Mouse (Mus musculus) olfactory bulb, adult 2 months (tissue): ENCODE measurements at regions not wholly inside any gene's neighbourhood (a gene's known extent, or its start where the extent isn't known, plus 50 kb on each side); places are given as distances from the start of the nearest gene placed in this dataset.

Experiments used
- H3K27ac ChIP-seq: fragments of 200-500 bp; 2 replicates; pipeline ENCODE4 v1.5.1; 2012; ENCODE audit warnings: low read depth, low read length; ENCODE audit not compliant: insufficient read depth
- H3K4me1 ChIP-seq: fragments of 200-500 bp; 2 replicates; pipeline ENCODE4 v1.6.1; 2012; ENCODE audit warnings: low read length; ENCODE audit not compliant: control insufficient read depth, insufficient read depth
- H3K4me3 ChIP-seq: fragments of 200-500 bp; 2 replicates; pipeline ENCODE4 v1.5.1; 2012; ENCODE audit warnings: mild to moderate bottlenecking, low read depth, low read length, moderate library complexity; ENCODE audit not compliant: insufficient read depth
- CTCF ChIP-seq: fragments of 200-500 bp; IDR thresholded peaks from 2 replicates; pipeline ENCODE4 v1.5.1; 2012; ENCODE audit warnings: low read depth, mild to moderate bottlenecking, low read length, moderate library complexity; ENCODE audit not compliant: insufficient read depth
- POLR2A ChIP-seq: fragments of 200-500 bp; IDR thresholded peaks from 2 replicates; pipeline ENCODE4 v1.6.1; 2012; ENCODE audit warnings: mild to moderate bottlenecking, low read depth, low read length, moderate library complexity; ENCODE audit not compliant: insufficient read depth
- WGBS: fragments of 180-500 bp; shearing (Covaris S2); methylation state at CpG from one replicate; pipeline ENCODE4 v1.1.7; 2018; 5-methylcytosine and 5-hydroxymethylcytosine counted together

- Histone ChIP-seq H3K4me3 (no peak overlapping the region), H3K27ac (no peak overlapping the region), H3K4me1 (peaks cover 2% of the 10 kb centered on the region; the same call in 1 of the 2 replicates)
- TF ChIP-seq CTCF (no peak), POLR2A (no peak)
- WGBS: 78% methylated on average over 3 of the region's 3 CpGs
Observed at GRCm38 (mm10) chr1:187450106-187450505, 158.5 kb upstream of the Esrrg start.

- 36% methylated on average over 6 of the region's 6 CpGs for WGBS
- no peak for TF ChIP-seq POLR2A
Observed at GRCm38 (mm10) chr1:187452189-187452588, 156.4 kb upstream of the Esrrg start.

GRCm38 (mm10) chr1:187454431-187454830 lies 154.2 kb upstream of the Esrrg start:
- H3K4me1 ChIP-seq: no peaks in the 10 kb centered on the region
- no peak overlapping the region for H3K27ac ChIP-seq
- WGBS: 71% methylated on average over 5 of the region's 5 CpGs
- no peak overlapping the region for H3K4me3 ChIP-seq
- no peak for TF ChIP-seq POLR2A
- no peak for TF ChIP-seq CTCF

More at GRCm38 (mm10) chr1:187452189-187452588, 156.4 kb upstream of the Esrrg start:
- H3K4me1 ChIP-seq: peaks cover 2% of the 10 kb centered on the region; the same call in 1 of the 2 replicates
- H3K27ac ChIP-seq: no peak overlapping the region
- no peak overlapping the region for H3K4me3 ChIP-seq

- Histone ChIP-seq H3K4me3 (no peak overlapping the region), H3K4me1 (no peaks in the 10 kb centered on the region), H3K27ac (no peak overlapping the region)
- WGBS: 72% methylated on average over 2 of the region's 2 CpGs
- no peak for TF ChIP-seq POLR2A
- no peak for TF ChIP-seq CTCF
Observed at GRCm38 (mm10) chr1:187484821-187485220, 123.8 kb upstream of the Esrrg start.

- no peak overlapping the region for H3K27ac ChIP-seq
- TF ChIP-seq CTCF: no peak
- TF ChIP-seq POLR2A: no peak
- H3K4me1 ChIP-seq: no peaks in the 10 kb centered on the region
- no peak overlapping the region for H3K4me3 ChIP-seq
- WGBS: 88% methylated on average over 13 of the region's 13 CpGs
Observed at GRCm38 (mm10) chr1:187487948-187488690, 120.5 kb upstream of the Esrrg start.

GRCm38 (mm10) chr1:187489452-187489851 lies 119.1 kb upstream of the Esrrg start:
- H3K4me3 ChIP-seq: no peak overlapping the region
- 38% methylated on average over 3 of the region's 3 CpGs for WGBS
- H3K27ac ChIP-seq: no peak overlapping the region
- no peaks in the 10 kb centered on the region for H3K4me1 ChIP-seq
- TF ChIP-seq CTCF (no peak), POLR2A (no peak)

GRCm38 (mm10) chr1:187505368-187505767 lies 103.2 kb upstream of the Esrrg start:
- no peak for TF ChIP-seq POLR2A
- WGBS: 77% methylated on average over 9 of the region's 9 CpGs
- Histone ChIP-seq H3K27ac (no peak overlapping the region), H3K4me1 (no peaks in the 10 kb centered on the region), H3K4me3 (no peak overlapping the region)

GRCm38 (mm10) chr1:187507217-187507616 lies 101.4 kb upstream of the Esrrg start:
- 91% methylated on average over 6 of the region's 6 CpGs for WGBS
- TF ChIP-seq POLR2A (no peak), CTCF (no peak)
- H3K4me3 ChIP-seq: no peak overlapping the region
- no peaks in the 10 kb centered on the region for H3K4me1 ChIP-seq
- H3K27ac ChIP-seq: no peak overlapping the region

- WGBS: 84% methylated on average over 9 of the region's 9 CpGs
- H3K27ac ChIP-seq: no peak overlapping the region
- TF ChIP-seq CTCF (no peak), POLR2A (no peak)
Observed at GRCm38 (mm10) chr1:187531349-187531922, 77.2 kb upstream of the Esrrg start.

More at GRCm38 (mm10) chr1:187531349-187531922, 77.2 kb upstream of the Esrrg start:
- Histone ChIP-seq H3K4me3 (no peak overlapping the region), H3K4me1 (no peaks in the 10 kb centered on the region)
